Mouse (Mus musculus) T-helper 17 cell (primary cell): ENCODE data around the gene Taf1d.

Experiments
- in situ Hi-C, 2 experiments: fragments of 300-600 bp; cut with MboI, MseI; formaldehyde crosslinking; loops; 1 replicate in 1 of 2; 2 replicates in 1 of 2; pipeline ENCODE4 v1.15.1; 2025; ENCODE audit warnings: high pct_unique_total_duplicates in 2 of 2

Taf1d gene

DNA sequence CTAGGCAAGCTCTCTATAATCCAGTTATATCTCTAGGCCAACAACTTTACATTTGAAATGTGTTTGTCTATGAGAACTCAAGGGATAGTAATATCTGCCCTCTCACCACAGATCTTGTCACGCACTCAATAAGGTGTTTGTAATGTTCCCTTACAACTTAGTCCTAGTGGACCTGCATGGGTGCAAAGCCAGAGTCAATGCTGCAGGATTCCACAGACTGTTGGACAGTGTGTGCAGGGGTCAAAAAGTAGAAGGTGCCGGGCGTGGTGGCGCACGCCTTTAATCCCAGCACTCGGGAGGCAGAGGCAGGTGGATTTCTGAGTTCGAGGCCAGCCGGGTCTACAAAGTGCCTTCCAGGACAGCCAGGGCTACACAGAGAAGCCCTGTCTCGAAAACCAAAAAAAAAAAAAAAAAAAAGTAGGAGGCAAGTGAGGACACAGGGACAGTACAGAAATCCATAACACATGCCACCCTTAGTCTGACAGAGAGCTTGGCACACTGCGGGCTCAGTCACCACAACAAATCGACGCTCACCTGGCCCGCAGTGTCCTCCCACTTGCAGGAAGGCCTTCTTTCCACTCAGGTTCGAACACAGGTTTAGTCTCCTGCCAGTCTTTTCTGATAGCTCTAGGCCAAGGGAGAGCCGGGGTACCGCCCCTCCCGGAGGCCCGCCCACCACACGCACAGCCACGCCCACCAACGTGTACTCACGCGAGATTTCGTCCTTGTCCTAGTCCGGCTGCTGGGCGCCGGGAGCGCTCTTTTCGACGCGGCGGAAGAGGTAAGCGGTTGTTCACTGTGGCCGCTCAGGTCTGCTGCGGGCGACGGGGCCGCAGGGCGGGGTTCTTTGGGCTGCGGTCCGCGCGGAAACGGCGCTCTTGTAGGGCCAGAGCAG is at the start of gene Taf1d:
Taf1d (plus strand) TSS at position 712 of the 895 bp plus-strand sequence.
- in situ Hi-C loops, result loop anchor here in 1 of 2 experiments (10.0 kb wide), 1 partner anchor 1031 kb away; the partner anchor contains the start of gene Sesn3

DNA sequence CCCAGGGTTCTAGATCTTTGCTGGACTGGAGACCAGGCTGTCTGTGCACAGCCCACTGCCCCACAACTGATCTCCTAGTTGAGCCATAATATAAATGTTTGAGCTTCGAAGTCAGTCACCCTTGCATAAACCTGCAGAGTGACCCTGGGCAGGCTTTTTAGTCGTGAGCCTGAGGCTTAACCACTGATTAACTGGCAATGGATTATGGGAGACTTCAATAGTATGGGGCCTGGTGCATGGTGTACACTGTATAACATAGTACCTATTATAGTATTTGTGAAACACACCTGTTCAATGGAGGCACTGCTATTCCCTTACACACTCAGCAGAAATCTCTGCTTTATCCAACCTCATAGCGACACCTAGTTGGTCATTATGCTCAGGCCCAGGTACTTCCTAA is 49.8 kb upstream of the Taf1d start:
- in situ Hi-C loops, result no loop called here

DNA sequence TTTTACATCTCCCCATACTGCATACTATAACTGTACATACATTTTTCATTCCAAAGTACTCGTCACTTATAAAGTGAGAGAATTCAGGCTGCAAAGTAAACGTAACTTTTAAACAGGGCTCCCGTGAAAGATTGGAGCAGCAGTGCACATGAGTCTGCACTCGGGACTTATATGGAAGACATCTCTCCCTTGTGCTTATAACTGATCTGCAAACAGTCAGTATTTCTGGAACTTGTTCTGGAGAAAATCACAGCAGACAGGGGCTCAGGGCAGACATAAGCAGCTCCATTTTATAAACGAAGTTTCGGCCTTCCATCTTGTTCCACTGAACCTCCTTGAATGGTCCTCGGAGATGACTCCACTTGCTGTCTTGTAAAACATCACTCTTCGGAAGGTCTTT is 44.0 kb upstream of the Taf1d start:
- in situ Hi-C loops, result no loop called here

DNA sequence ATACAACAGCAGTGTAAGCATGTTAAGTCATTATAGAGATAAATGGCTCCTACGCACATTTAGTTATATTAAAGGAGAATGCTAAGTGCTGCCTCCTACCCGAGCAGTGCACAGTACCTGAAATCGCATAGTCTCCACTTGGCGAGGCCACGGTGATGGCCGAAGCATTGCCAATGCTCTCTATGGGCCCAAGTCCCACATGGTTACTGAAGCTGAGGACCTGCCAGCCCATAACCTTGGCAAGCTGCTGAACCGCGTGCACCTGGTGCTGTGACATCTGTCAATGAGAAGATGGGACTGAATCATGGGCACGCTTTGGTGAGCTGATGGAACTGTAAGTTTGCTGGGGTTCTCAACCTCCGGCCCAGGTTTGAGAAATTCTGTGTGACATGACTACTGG is 42.5 kb upstream of the Taf1d start:
- in situ Hi-C loops, result no loop called here

DNA sequence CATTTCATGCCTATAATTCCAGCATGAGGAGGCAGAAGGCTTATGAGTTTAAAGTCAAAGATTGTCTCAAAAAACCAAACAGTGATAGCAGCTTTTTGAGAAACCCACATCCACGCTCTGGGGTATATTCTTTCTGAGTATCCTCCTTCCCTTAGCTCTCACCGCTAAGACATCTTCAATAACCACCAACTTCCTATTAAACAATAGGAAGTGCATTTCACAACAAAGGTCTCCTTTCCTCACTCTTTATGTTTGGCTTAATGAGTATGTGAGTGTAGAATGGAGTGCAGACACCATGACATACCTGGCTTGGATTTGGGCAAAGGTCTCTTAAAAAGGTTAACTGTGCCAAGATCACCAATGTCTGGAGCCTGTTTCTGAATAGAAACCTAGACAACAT is 32.0 kb upstream of the Taf1d start:
- in situ Hi-C loops, result loop anchor here in 1 of 2 experiments (5.0 kb wide), 1 partner anchor 457 kb away; no protein-coding TSS in a partner anchor

DNA sequence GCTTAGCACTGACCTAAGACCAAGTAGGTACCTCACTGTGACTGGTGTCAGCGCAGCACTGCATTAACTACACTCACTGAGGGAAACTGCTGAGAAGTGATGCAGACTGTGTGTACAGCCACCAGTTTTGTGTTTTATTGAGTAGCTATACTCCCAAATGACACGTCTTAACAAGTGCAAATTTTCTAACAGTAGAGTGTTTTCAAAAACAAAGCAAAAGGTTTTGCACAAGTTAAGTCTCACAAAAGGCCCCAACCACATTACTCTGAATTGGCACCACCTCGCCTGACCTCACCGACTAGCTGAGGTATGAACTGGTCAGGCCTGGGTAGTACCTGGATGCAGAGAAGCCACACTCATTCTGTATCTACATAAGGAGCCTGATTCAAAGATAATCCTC is 29.2 kb upstream of the Taf1d start:
- in situ Hi-C loops, result no loop called here

DNA sequence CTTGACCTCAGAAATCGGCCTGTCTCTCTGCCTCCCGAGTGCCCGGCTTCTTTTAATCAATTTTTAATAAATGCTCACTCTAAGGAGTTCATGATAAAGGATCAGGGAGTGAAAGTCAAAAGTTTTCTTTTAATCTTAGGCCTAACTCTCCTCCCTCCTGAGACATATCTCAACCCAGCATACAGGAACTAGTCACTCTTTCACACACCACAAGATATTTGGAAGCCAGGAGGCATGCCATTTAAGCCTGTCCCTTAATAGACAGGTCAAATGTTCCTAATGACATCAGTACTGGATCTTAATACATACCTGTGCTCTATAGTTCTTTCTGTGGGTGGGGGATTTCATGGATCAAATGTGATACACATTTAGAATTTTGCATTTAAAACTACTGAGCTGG is 27.7 kb upstream of the Taf1d start:
- in situ Hi-C loops, result no loop called here

DNA sequence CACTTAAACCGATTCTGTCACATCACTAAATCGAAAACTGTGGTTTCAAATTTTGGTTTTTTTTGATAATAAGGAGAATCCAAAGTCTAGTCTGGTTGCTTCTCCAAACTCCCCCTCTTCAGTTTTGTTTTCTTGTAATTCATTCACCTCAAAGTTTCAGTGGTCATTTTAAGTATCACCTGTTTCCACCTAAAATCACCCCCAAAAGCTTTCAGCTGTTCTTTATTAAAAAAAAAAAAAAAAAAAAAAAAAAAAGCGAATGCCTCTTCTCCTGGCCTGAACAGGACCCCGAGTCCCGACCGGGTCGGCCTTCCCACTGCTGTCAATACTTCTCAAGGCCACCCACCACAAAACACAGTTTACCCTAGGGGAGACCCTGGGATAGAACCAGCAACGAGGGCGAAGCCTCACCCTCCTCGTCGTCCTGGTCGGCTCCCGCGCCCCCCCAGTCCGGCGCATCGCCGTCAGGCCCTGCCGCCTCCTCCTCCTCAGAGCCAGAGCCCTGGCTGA is 26.8 kb upstream of the Taf1d start:
- in situ Hi-C loops, result no loop called here

DNA sequence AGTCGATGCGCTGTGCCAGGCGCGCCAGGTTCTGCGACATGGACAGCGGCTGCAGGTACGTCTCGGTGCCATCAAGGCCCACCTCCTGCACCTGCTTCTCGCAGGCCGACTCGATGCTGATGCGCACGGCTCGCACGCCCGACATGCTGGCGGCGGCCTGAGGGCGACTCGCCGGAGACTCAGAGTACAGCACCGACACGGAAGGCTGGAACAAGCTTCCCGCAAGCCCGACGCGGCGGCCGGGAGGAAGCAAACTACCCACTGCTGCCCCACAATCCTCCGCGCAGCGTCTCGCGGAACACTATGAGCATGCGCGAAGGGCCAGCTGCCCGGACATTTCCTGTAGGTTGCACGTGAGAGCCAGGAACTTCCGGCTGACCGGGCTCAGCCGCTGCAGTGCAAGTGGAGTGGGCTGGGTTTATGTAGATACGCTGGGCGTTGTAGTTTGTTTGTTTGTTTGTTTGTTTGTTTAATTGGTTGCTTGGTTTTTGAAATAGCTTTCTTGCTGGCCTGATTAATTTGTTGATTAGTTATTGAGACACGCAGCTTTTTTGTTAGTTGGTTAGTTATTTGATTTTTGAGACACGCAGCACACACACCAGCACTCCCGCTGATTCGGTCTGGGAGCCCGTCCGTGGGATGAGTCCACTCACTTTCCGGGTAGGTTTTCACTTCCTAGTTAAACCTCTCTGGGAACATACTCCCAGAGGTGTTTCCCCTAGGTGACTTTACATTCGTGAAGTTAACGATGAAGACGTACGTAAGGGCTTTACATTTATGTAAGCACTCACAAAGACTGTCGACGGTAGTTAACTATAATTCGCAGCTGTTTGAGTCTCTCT is 26.1 kb upstream of the Taf1d start, which contains the start of gene Med17:
Med17 (minus strand) TSS at position 283 of the 842 bp plus-strand sequence.
- in situ Hi-C loops, result no loop called here

DNA sequence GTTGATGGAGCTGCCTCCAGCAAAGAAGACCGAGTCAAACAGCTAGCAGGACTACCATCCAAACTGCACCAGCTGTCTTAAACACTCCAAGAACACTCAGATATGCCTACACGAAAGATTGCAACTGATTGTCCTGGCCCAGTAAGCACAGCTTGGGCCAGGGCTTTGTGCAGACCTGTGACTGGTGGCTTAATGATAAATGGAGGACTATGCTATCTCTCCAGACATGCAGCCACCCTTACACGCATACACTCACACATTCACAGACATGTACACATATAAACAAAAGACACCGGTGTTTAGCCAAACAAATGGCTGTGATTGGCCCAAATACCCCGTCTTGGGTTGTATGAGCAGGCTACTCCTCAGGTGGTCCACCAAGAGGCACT is 25.5 kb upstream of the Taf1d start:
- in situ Hi-C loops, result no loop called here

DNA sequence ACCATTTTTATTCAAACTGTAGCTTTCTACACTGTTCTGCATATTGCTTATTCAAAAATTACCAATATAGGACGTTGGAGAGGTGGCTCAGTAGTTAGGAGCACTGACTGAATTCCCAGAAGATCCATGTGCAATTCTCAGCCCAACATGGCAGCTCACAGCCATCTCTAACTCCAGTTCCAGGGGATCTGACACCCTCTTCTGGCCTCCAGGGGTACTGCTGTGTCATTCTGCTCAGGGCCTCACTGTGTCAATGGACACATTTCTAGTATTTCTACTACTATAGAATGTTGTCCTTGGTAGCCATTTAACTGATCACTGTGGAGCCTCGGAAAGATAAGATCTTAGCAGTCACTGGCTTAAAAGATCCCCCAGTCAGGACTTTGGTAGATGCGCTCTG is 20.6 kb upstream of the Taf1d start:
- in situ Hi-C loops, result loop anchor here in 1 of 2 experiments (5.0 kb wide), 1 partner anchor 93 kb away; no protein-coding TSS in a partner anchor

DNA sequence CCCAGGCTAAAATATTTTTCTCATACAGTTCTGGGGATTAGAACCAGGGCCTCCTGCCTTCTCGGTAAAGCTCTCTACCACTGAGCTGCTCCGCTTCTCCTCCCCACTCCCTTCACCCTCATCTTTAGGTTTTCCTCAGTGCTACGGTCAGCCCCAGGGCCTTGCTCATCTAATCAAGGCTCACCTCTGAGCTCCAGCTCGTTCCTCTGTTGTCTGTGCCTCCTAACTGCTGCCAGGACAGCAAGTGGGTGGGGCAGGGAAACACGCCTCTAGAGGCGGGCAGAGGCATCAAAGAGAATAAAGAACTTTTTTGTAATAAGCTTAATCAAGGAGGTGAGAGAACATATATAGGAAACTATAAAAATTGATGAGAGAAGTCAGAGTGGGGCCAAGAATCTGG is 18.2 kb upstream of the Taf1d start:
- in situ Hi-C loops, result loop anchor here in 1 of 2 experiments (5.0 kb wide), 1 partner anchor 96 kb away; no protein-coding TSS in a partner anchor

DNA sequence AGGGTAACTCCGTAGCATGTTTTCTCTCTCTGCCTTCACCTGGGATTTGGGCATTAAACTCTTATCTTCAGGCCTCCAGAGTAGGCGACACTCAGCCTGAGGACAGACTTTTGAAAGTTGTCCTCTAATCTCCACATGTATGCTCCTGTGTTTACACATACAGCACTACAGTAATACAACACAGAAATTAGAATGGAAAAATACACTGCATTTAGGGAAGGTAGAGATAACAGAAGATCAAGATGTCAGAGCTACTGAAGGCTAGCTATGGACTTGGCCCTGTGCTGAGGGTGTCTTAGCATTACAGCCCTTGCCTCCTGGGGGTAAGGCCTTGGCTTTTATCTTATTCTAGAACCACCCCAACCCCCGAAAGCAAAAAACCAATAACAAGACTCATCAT is 17.6 kb upstream of the Taf1d start:
- in situ Hi-C loops, result loop anchor here in 1 of 2 experiments (5.0 kb wide), 1 partner anchor 96 kb away; no protein-coding TSS in a partner anchor

DNA sequence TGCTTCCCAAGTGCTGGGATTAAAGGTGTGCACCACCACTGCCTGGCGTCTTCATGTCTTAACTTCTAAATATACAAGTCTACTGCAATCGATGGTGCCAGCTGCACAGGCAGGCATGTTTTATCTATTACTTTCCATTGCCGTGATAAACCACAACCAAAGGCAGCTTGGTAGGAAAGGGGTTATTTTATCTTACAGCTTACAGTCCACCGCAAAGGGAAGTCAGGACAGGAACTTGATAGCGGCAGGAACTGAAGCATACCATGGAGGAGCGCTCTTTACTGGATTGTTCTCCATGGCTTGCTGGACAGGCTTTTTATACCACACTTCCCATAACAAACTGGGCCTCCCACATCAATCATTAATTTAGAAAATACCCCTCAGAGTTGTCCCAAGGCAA is 16.8 kb upstream of the Taf1d start:
- in situ Hi-C loops, result loop anchor here in 1 of 2 experiments (5.0 kb wide), 1 partner anchor 97 kb away; no protein-coding TSS in a partner anchor

DNA sequence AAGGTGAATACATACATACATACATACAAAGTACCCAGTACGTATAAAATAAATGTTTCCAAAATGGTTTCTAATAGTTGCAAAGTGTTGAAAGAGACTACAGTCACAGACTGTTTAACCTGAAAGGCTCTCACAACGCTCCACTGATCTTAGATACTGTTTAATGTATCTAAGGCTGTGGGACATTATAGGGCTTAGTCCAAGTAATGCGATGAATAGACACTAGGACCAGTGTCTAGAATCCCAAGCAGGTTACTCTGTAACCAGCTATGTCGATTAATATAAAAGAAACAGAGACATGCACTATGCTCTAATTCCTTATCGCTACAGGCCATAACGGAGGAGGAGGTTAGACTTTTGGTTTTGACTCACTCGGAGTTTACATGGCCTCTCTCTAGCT is 8.9 kb upstream of the Taf1d start:
- in situ Hi-C loops, result no loop called here

DNA sequence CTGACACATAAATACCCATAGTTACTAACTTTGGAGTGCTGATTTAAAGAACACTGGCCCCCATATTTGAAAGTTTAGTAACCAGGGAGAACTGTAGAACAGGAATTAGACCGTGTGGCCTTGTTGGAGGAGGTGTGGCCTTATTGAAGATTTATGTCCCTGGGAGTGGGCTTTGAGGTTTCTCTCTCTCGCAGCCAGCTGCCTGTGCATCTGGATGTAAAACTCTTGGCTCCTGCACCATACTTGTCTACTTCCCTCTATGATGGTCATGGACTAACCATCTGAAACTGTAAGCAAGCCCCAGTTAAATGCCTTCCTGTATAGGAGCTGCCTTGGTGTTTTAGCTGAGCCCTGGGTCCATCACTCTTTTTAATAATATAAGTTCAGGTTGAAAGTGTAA is 7.6 kb upstream of the Taf1d start:
- in situ Hi-C loops, result no loop called here

DNA sequence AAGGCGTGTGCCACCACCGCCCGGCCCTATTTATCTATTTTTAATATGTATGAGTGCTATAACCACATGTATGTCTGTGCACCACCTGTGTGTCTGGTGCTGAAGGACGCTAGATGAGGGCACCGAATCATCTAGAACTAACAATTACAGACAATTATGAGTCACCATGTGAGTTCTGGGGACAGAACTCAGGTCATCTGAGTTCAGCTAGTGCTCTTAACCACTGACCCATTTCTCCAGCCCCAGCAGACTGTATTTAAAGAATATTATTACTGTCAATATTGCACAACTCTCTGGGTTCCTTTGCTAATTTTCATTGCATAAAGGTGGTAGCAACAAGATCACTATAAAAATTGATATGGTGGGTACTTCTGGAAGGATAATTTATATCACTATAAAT is 6.0 kb upstream of the Taf1d start:
- in situ Hi-C loops, result loop anchor here in 1 of 2 experiments (10.0 kb wide), 1 partner anchor 1025 kb away; the partner anchor contains the start of gene Sesn3

DNA sequence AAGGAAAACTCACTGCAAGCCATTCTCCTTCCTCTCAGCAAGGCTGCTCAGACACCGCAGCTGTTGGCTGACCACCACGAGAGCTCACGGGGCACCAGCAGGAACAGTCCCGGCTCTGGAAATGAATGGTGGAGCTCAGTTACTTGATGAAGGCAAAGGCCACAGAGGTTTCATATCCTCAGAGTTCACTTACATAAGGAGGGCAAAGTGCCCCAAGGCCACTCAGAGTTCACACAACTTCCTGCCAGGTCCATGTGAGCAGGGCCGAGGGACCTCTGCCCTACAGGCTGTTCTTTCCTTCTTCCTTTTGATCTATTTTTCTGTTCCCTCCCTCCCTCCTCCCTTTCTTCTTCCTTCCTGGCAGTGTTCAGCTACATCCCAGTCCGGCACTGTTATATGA is 4.6 kb upstream of the Taf1d start:
- in situ Hi-C loops, result loop anchor here in 1 of 2 experiments (10.0 kb wide), 1 partner anchor 1027 kb away; the partner anchor contains the start of gene Sesn3

DNA sequence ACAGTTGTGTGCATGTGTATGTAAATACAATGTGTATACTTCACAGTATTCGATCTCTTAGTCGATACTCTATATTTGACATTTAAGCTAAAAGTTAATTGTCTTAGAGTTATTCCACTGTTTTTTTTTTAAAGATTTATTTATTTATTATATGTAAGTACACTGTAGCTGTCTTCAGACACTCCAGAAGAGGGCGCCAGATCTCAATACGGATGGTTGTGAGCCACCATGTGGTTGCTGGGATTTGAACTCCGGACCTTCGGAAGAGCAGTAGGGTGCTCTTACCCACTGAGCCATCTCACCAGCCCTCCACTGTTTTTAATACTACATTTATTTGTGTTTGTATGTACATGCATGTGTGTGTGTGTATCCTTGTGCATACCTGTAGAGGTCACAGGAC is 4.0 kb upstream of the Taf1d start:
- in situ Hi-C loops, result loop anchor here in 1 of 2 experiments (10.0 kb wide), 1 partner anchor 1027 kb away; the partner anchor contains the start of gene Sesn3

DNA sequence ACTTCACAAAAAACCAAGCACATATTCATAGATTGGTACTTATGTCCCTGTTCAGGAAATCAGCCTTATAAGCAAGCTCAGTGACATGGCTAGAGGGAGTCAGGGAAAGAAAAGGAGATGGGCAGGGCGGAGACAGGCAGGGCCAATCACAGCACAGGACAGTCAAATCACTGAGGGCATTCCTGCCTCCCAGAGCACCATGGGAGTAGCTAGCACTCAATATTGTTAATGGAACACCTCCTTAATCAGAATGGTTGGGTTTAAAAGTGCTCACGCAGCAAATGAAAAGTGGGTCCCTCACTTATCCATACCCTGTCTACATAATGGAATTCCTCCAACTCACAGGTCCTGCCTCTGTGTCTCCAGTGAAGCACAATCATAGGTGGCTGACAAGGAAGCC is 3.1 kb upstream of the Taf1d start:
- in situ Hi-C loops, result loop anchor here in 1 of 2 experiments (10.0 kb wide), 1 partner anchor 1028 kb away; the partner anchor contains the start of gene Sesn3

DNA sequence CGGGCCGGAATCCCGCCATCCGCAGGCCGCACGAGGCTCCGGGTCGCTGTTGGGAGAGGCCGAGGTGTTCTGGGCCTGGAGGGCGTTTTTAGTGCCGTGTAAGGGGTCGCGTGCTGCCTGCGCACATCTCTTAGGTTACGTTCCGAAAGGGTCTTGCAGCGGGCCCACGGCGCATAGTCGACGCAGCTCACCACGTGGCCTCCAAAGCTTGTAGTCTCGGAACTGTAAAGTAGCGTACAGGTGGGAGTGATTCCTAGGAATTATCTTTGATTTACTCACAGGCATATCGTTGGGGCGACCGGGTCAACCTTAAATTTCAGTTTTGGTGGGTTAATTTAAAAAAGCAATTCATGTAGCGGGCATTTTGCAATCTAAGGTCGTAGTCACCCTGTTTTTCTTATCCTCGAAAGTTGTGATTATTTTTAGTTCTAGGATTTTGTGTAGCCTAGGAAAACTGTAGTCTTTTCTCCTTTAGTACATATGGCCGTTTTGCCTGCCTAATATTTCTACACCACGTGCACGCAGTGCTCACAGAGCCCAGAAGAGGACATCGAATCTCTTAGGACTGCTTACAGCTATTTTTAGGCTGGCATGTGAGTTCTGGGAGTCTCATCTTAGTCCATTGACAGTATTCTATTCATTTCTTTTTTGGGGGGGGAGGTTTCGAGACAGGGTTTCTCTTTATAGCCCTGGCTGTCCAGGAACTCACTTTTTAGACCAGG is 545 bp downstream of the Taf1d start, which contains the start of gene 4931406C07Rik:
4931406C07Rik (minus strand) TSS at position 51 of the 722 bp plus-strand sequence.
- in situ Hi-C loops, result loop anchor here in 1 of 2 experiments (10.0 kb wide), 1 partner anchor 1032 kb away; the partner anchor contains the start of gene Sesn3
